Mouse (Mus musculus) WW6 (cell line): ENCODE results near the gene Cfap43.

Source experiments
- DNase-seq: peaks from one replicate; pipeline ENCODE4 v3.0.0-alpha.2; 2013; ENCODE audit warnings: low read depth, low spot score

The Cfap43 gene

DNA sequence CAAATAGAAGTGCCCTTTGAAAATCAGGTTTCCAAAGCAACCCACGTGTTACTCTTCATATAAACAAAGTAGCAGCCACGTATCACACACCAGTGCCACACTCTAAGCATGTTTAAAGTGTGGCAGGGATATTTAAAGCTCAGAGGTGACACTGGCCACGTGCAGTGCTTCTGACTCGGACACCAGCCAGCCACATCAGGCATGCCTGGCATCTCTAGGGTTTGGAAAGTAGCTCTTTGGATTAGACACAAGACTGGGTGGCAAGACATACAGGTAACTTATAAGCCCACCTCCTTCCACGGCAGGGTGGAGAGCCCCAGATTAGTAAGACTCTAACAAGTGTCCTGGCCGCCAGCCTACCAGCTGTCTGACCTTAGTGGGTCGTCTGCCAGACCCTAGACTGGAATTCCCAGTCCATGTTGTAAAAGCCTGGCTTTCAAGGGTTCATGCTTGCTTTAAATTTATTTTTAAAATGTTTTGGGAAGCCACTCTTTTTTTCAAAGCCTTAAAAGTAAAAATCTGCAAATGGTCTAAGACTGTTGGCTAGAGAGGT, 33.8 kb downstream of the Cfap43 start:
- no peak for DNase-seq

DNA sequence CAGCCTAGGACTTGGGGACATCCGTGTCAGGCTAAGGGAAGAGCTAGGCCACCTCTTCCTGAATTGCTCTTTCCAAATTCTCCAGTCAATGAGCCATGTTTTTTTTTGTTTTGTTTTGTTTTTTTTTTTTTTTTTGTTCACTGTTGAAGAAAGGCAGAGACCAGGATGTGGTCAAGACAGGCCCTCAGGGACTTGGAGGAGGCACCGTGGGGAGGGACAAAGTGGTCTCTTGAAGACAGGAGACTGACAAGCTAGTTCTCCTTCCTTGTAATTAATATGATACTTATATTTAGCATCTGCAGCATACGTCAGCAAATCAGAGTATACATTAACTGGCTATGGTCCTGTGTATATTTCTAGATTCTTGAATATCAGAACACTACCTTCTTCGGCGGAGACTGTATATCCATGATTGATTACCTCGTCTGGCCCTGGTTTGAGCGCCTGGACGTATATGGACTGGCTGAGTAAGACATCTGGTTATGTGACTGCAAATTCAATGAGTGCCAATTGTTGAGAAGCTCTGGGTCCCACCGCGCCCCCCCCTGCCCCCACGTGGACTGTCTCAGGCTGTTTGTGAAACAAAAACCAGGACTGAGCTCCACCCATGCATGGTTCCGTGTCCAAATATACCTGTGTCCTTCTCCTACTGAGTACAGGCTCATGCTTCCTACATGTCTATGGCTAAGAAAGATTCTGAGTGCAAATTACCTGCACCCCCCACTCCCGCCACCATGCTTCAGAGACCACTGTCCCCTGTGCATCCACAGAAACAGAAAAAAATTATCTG, 34.6 kb downstream of the Cfap43 start:
- no peak for DNase-seq

DNA sequence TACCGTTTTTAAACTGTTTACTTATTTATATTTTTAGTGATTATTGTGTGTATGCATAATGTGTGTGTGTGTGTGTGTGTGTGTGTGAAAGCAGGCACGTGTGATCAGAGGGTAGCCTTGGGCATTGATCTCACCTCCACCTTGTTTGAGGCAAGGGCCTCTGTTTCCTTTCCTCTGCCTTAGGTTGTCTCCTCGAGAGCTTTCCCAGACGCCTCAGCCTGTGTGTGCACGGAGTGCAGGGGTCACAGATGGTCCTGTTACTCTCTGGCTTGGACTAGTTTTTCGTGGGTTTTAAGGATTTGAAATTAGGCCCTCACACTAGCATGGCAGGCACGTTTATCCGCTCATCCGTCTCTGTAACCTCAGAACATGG, 36.2 kb downstream of the Cfap43 start:
- no peak for DNase-seq

DNA sequence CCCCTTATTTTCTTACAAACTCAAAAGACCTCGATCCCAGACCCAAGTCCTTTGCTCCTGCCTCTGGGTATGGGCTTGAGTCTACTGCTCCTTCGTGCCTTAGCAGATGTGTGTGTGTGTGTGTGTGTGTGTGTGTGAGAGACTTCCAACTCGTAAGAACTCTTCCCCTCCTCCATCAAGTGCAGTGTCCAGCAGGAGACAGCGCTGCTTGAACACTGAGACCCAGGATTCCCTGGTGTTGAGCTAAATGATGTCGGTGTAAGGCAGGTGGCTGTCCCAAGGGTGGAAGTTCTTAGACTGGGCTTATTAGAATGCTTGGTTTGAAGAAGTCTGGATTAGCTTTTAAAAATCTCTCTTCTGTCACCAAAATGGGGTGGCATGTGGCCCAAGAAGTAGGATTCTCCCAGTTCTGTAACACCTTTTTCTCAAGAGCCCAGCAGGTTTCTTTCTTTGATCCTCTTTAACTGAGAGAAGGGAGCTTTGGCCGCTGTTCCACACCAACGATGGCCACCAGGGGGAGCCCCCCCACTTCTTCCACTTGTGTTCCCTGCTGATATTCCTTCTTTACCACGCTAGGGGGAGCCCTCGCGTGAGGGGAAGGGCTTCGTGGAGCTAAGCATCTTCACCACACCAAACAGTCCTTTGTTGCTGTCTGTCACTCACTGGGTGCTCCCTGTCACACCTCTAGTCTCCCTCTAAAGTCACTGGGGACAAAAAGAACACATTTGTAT, 36.8 kb downstream of the Cfap43 start:
- DNase-seq: peak; percentile 70

DNA sequence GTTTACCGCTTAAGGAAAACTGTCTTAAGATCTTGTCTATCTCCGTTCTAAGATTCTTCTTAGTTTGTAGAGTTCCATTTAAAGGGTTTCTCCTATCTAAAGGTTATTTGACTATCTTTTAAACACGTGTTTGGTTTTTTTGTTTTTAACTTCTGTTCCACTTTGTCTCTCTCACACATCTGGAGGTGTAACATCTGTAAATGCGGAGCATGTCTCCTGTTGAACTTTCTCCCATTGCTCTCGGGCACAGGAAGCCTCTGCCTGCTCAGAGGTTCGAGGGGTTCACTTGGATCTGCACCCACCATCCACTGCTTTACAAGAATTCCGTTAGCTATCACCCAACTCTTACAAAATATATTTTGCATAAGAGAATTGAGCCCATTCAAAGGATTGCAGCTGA, 37.5 kb downstream of the Cfap43 start:
- no peak for DNase-seq

DNA sequence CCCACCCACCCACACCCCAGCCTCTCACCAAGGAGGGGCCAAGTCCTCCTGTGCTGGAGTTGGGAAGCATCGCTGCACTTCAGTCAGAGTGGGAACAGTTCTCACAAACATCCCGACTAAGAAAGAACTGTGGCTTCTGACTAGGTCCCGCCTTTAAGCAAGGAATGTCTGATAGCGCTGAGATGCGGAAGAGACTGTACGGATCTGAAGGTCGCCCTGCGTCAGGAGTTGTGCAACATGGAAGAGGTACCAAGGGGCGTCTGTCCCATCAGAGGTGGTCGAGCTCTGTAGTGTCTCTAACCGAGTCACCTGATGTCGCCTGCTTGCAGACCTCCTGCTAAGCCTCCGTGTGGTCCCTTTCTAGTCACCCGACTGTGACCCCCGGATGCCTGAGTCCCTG, 42.8 kb downstream of the Cfap43 start:
- no peak for DNase-seq

DNA sequence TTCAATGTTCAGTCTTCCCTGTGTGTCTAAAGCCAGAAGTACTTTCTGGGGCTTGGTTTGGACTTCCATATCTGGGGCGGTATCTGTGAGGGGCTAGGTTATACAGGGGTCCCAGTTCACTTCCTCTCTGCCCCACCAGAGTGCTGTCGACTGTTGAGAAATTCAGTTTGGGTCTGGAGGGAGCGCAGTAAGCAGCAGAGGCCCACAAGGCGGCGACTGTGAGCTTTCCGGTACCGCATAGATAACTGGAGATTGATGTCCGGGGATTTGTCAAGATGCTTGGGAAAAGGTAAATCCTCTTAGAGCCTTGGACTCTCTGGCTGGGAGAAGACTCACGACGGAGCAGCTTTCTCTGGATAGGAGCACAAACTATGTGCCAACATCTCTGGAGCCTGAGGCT, 47.6 kb downstream of the Cfap43 start:
- peak; percentile 39 for DNase-seq

DNA sequence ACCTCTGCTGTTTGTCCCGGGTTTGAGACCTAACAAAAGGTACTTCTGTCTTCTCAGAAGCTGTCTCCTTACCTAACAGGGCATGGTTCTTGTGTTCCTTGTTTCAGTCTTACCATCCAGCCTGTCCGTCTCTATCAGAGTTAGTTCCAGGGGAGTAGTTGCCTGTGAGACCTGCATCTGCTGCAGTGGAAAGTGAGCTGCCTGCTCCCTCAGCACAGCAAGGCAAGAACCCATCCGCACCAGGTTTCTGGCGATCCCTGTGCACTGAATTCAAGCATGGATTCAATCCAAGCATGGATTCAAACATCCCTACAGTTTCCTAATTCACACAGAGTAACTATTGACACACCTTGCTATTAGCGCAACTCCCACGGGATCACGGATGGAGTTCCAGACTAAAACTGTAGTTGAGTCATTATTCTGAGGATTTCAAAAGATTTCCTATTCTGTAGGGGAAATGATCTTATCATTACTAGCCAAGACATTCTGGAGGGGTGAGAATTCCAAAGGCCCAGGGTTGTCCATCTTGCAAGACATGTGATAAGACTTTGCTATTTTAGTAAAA, 48.9 kb downstream of the Cfap43 start:
- DNase-seq: no peak

DNA sequence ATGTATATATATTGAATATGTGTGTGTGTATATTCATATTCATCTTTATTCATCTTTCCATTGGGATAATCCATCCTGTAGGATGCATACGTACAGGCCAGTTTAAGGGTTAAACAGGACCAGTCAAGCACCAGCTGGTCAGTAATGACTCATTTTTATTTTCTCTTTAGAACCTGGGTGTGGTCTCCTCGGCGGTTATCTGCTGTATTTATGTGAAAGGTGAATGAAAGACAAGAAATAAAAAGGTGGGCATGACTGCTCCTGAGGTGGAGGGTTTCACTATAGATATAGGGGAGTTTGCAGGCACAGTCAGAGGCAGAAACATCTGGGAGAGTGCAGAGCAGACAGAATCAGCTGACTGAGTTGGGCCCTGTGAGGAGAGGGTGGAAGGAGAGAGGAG, 49.6 kb downstream of the Cfap43 start:
- no peak for DNase-seq

DNA sequence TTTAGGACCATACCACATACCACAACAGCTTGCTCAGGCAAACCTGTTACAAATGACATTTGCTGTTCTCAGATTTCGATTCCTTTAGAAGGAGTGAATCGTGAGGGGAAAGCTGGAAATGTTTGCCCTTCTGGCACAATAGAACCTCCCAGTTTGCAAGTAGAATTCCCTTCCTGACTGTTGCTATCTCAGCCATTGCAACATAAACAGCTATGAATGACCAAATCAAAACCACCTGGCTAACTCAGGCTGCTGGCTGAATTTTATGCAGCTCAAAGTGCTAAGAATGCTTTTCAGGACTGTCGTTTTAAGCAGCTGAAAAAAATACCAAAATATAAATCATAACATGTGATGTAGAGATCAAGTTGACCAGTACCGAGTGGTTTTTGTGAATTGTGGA, 50.1 kb downstream of the Cfap43 start:
- DNase-seq: no peak

DNA sequence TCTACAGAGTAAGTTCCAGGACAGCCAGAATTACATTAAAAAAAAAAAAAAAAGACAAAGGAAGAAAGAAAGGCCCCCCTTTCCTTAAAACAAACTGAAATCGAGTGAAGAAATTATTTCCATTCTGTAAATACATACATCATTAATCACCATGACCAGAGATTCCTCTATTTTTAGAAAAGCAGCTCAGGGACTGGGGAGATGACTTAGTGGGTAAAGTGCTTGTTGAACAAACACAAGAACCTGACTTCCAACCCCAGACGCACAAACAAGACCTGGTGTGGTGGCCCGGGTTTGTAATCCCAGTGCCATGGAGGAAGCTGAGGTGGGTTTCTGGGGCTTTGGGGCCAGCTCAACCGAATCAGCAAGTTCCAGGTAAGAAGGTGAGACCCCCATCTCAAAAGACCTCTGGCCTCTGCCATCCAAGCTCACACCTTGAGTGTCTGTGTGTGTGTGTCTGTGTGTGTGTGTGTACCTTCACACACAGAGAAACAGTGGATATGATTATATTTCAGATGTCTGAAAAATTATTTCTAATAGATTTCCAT, 51.4 kb downstream of the Cfap43 start:
- no peak for DNase-seq

DNA sequence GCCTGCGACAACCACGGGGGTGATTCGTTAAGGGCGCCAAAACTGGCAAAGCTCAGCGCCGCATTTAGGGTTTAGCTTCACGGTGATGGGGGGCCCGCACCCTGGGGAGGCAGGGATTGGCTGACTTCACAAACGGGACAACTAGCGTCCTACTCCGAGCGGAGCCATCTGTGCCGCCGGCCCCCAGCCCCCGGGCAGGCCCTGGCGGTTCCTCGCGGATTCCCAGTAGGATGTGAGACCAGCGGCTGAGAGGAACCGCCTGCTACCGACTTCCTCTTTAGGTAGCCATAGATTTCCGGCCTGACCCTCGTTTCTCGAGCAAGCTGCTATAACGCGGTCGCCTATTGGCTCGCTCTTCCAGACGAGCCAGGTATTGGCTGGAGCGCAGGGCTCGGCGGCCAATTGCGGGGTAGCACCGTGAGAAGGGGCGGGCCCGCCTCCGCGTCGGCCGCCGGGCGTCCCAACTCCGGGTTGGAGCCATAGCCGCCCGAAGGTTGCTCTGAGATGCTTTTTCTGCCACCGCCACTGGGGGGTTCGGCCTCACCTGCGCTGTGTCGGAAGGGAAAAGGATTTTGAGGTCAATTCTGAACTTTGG, 53.6 kb downstream of the Cfap43 start, which contains the start of gene Gsto2:
Gene Gsto2 (plus strand): TSS at position 182 of the 595 bp plus-strand sequence.
- peak; percentile 85 for DNase-seq

DNA sequence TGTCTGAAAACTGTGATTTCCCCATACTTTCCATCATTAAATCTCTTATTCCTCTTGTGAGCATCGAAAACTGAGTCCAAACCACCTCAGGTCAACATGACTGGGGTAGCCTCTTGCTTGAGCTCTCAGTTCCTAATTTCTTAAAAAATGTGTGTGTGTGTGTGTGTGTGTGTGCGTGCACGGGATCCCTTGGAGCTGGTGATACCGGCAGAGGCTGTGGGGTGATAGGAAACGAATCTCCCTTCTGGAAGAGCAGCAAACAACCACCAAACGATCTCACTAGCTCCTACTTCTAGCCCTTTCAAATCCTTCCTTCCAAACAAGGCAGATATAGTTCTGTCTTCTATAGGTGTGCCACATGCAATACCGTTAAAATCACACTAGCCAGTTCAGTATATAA, 54.4 kb downstream of the Cfap43 start:
- DNase-seq: no peak

DNA sequence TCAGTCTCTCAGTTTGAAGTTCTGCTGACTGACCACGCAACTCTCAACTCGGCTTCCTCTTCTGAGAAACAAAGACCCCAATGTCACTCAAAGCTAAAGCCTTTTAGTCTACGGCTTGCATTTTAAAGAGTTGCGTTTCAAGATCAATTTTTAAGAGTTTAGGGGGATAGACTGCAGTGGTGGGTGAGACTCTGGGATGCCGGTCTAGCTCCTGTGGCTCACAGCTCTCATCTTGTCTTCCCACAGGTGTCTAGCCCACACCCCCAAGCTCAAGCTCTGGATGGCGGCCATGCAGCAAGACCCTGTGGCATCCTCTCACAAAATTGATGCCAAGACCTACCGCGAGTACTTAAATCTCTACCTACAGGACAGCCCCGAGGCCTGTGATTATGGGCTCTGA, 55.0 kb downstream of the Cfap43 start:
- no peak for DNase-seq

DNA sequence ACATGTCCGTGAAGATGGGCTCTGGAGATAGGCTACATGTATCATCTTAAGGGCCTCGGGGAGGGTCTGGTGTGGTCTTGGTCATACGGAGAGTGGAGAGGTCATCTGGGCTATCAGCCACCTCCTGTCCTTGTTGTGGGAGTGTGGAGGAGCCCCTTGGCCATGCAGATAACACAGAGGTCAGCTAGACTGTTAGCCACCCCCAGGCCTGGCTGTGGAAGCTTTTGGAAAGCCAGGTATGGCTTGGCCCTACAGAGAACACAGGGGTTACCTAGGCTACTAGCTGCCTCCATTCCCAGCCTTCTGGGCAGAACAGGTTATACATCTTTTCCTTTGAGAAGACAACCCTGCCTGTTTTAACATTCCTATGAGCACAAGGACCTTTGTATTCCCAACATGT, 56.5 kb downstream of the Cfap43 start:
- DNase-seq: no peak

DNA sequence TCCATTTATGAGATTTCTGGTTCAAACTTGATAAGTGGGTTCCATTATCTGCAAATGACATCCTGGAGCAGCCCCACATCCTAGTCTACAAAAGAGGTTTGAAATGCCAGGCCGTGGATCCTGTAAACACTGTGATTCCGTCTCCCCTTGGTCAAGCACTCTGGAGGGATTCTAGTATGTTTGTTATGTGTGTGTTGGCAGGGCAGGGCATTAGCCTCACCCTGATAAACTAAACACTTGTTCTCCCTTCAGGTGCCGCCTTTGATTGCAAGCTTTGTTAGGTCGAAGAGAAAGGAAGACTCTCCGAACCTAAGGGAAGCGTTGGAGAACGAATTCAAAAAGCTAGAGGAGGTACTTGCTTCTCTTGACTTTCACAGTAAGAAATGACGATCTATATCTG, 59.9 kb downstream of the Cfap43 start:
- DNase-seq: no peak

DNA sequence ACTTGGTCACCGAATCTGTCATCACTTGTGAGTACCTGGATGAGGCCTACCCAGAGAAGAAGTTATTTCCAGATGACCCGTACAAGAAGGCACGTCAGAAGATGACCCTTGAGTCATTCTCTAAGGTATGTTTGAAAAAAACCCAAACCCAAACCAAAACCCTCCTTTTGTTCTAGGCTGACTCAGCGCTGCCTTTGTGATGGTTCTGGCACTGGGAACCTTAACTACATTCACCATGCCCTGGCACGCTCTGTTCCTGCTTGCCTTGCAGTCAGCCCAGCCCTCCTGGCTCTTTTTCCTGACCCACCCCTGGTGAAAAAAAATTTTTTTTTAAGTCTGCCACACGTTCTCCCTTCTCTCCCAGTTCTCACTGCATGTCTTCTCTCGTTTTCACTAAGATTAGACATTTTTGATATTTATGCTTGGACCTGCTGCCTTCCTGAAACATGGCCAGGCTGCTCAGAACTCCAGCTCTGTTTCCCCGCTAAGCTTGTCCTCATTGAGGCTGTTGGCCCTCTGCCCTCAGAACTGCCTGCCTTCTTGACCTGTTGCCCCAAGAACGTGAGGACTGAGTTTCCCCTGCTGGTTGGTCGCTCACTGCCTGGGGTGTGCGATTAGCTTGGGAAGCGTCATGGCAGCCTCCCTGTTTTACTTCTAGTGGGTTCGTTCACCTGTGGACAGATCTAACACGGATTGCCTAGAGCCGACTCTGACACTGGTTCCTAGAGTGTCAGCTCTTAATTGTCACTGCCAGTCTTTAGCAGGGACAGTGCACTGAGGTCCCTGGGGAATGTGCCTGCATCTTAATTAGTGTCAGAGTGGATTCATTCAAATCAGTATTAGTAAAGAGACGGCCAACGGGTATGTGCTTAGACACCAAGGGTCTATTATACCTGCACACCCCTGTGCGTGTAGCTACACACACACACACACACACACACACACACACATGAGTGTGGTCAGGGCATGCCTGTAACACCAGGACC, 60.8 kb downstream of the Cfap43 start:
- no peak for DNase-seq

DNA sequence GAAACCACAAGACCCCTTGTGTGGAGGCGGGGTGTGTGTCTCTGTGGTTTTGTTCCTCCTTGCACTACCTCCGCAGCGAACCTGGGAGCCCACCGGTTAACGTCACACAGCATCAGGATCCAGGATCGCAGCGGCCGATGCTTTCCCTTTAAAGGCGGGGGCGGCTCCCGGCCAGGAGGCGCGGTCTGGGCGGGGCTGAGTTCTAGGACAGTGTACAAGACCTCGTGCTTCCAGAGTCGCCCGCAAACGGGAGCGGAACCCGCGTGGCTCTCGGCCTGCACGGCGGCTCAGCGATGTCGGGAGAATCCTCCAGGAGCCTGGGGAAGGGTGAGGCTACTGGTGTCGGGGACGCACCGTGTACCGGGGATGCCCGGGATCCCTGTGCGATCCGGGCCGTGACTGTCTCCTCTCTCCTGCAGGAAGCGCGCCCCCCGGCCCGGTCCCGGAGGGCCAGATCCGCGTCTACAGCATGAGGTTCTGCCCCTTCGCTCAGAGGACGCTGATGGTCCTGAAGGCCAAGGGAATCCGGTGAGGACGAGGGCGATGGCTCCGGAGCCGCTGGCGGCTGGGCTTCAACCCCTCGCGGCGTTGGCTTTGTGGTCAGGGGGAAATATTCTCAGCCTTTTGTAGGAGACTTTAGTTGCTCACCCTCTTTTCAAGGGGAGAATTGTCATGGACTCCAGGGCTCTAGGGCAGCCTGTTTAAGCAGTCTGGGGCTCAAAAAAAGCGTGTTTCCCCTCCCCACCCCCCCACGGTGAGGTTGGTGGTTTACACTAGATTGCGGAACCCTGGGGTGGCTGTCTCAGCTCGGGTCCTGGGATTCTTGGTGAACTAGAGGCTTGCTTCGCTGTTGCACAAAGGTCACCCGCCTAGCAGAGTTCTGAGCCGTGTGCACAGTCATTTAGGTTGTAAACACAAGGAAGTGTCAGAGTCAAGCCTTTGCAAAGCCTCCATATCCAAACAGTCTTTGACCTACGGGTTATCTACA, 64.0 kb downstream of the Cfap43 start, which contains the start of gene Gsto1:
Gene Gsto1 (plus strand): TSS at position 175 of the 988 bp plus-strand sequence.
- peak; percentile 62 for DNase-seq
